Mouse (Mus musculus): ENCODE measurements at regions not wholly inside any gene's neighbourhood (a gene's known extent, or its start where the extent isn't known, plus 50 kb on each side); places are given as distances from the start of the nearest gene placed in this dataset.

DNA sequence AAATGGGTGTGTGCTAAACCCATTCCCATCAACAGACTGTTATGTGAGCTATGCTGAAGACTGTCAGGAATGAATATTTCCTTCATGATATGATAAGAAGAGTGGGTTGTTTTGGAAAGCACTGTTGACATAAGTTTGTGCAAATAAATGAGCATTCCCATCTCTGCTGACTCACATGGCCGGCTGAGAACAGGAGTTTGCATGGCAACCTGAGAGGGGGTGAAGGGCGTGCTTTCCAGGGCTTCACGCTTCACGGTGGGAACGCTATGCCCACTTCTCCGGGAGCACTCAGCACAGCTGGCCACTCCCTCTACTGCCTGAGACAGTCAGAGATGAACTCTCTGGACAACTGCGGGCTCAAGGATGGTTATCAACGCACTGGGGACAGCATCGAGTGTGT is 348.9 kb upstream of the Slc24a5 start:
- 0 out of 2 replicates have a peak, but pooled peaks cover 2% of the 10 kb centered on the region for H3K4me1 ChIP-seq (replicated peaks; ENCODE audit: control insufficient read depth, insufficient read depth)
- no peaks in the 10 kb centered on the region for H3K9me3 ChIP-seq (ENCODE audit: control insufficient read depth, low read length)
- no peak overlapping the region for H3K4me2 ChIP-seq (replicated peaks; ENCODE audit: low read depth)
- H3K9ac ChIP-seq (ENCODE audit: low read length), result no peak overlapping the region
- H3K27ac ChIP-seq (replicated peaks), result no peak overlapping the region
- H3K27me3 ChIP-seq (ENCODE audit: control insufficient read depth, insufficient read depth, low read length), result no peaks in the 10 kb centered on the region
- DNase-seq (ENCODE audit: low spot score) (no peak), ATAC-seq (ENCODE audit: low FRiP score, low TSS enrichment) (no peak; the same call in 1 of the 2 replicates)
- H3K4me3 ChIP-seq (ENCODE audit: low read depth, low read length), result no peak overlapping the region
- no peak for TF ChIP-seq CTCF (IDR thresholded peaks at IDR 0.05; ENCODE audit: low read depth)
- no peak for TF ChIP-seq EP300 (optimal IDR thresholded peaks at IDR 0.05)
- H3K36me3 ChIP-seq (ENCODE audit: control insufficient read depth, insufficient read depth, low read length), result no peaks in the 10 kb centered on the region
- 62% methylated on average over 9 of the region's 9 CpGs for WGBS

DNA sequence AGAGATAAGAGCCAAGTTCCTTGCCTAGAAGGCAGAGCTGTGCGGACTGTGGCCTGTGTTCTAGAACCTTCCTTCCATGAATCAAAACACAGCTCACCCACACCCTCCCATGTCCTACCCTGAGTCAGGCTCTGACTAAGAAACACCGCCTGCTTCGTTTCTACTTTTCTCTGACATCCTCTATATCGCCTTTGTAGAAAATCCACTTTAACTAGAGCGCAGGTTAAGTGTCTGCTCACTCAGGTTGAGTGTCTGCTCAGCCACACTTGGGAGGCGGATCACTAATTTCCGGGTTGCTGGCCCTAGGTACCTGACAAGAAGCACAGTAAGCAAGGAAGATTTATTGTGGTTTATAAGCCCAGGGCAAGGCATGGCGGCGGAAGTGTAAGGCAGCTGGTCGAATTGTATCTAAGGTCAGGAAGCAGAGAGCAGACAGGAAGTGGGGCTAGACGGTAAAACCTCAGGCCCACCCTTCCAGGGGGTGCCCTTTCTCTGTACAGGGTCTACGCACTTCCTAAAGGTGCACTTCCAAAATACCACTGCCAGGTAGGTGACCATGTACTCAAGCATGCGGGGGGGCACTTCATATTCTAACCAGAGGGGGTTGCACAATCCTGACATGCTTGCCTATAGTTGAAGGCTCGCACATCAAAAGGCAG is 348.0 kb upstream of the Slc24a5 start:
- Histone ChIP-seq H3K4me1 (replicated peaks; ENCODE audit: control insufficient read depth, insufficient read depth) (0 out of 2 replicates have a peak, but pooled peaks cover 2% of the 10 kb centered on the region), H3K4me2 (replicated peaks; ENCODE audit: low read depth) (no peak overlapping the region), H3K4me3 (ENCODE audit: low read depth, low read length) (no peak overlapping the region), H3K27me3 (ENCODE audit: control insufficient read depth, insufficient read depth, low read length) (no peaks in the 10 kb centered on the region), H3K9me3 (ENCODE audit: control insufficient read depth, low read length) (no peaks in the 10 kb centered on the region), H3K36me3 (ENCODE audit: control insufficient read depth, insufficient read depth, low read length) (no peaks in the 10 kb centered on the region), H3K9ac (ENCODE audit: low read length) (no peak overlapping the region), H3K27ac (replicated peaks) (no peak overlapping the region)
- no peak for DNase-seq (ENCODE audit: low spot score)
- ATAC-seq (ENCODE audit: low FRiP score, low TSS enrichment), result peak; percentile 61; the same call in 1 of the 2 replicates
- WGBS, result 45% methylated on average over 14 of the region's 14 CpGs
- TF ChIP-seq CTCF (IDR thresholded peaks at IDR 0.05; ENCODE audit: low read depth) (no peak), EP300 (optimal IDR thresholded peaks at IDR 0.05) (no peak)

DNA sequence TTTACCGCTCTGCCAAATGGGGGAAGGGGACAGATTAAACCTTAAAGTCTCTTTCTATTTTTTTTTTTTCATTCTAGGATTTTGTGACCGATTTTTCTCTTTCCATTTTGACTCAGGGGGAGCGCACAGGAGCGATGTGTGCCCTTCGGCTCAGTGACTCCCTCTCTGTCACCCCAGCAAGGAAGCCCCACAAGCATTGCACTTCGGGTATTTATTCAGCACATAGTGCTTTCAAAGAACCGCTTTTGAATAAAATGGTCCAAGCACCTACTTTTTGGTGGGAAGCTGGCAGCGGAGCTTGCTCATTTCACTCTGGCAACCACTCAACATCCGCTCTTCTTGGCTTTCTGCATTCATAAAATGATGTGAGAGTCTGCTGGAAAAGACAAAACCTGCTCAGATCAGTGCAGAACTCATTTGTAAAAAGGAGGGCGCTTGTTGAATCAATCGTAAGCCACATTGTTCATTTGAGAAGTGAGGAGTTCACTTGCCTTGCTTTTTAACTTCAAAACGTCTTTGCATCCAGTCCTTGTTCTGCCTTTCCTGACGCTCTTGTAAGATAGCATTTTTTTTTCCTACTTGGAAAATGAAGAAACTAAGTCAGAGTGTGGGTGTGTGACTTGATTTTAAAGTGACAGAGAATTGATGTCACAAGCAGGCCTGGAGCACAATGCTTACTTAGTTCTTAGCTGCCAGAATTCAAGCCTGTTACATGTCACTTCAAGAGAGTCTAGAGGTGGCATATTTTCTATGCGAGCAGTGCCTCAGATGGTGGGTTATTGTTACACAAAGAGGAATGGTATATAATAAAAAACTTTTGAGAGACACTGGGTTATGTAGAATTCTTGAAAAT is 347.1 kb upstream of the Slc24a5 start:
- H3K36me3 ChIP-seq (ENCODE audit: control insufficient read depth, insufficient read depth, low read length), result no peaks in the 10 kb centered on the region
- no peak for DNase-seq (ENCODE audit: low spot score)
- no peak overlapping the region for H3K9ac ChIP-seq (ENCODE audit: low read length)
- no peaks in the 10 kb centered on the region for H3K27me3 ChIP-seq (ENCODE audit: control insufficient read depth, insufficient read depth, low read length)
- 69% methylated on average over 14 of the region's 14 CpGs for WGBS
- ATAC-seq (ENCODE audit: low FRiP score, low TSS enrichment), result no peak
- H3K4me1 ChIP-seq (replicated peaks; ENCODE audit: control insufficient read depth, insufficient read depth), result 0 out of 2 replicates have a peak, but pooled peaks cover 2% of the 10 kb centered on the region
- no peak overlapping the region for H3K4me2 ChIP-seq (replicated peaks; ENCODE audit: low read depth)
- no peak overlapping the region for H3K27ac ChIP-seq (replicated peaks)
- no peaks in the 10 kb centered on the region for H3K9me3 ChIP-seq (ENCODE audit: control insufficient read depth, low read length)
- no peak for TF ChIP-seq EP300 (optimal IDR thresholded peaks at IDR 0.05)
- no peak for TF ChIP-seq CTCF (IDR thresholded peaks at IDR 0.05; ENCODE audit: low read depth)
- H3K4me3 ChIP-seq (ENCODE audit: low read depth, low read length), result no peak overlapping the region

DNA sequence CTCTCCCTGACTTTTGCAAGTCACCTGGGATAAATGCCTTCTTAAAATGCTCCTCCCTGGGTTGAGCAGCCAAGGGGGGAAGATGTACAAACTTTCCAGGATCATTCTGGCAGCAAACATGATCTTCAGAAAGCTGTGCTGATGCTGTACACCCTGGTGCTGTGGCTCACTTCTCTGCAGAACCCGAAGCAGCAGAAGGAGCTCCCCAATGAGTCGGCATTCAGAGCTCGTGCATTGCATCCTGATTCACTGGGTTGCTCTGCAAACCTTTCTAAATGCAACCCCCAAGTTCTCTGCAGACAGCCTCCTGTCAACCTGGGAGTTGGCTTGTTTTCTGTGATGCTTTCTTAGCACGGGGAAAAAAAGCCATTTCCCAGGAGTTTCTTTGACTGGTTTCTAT is 343.8 kb upstream of the Slc24a5 start:
- H3K4me3 ChIP-seq (ENCODE audit: low read depth, low read length), result no peak overlapping the region
- no peak for DNase-seq (ENCODE audit: low spot score)
- no peak overlapping the region for H3K27ac ChIP-seq (replicated peaks)
- 0 out of 2 replicates have a peak, but pooled peaks cover 2% of the 10 kb centered on the region for H3K4me1 ChIP-seq (replicated peaks; ENCODE audit: control insufficient read depth, insufficient read depth)
- no peak for ATAC-seq (ENCODE audit: low FRiP score, low TSS enrichment)
- no peaks in the 10 kb centered on the region for H3K36me3 ChIP-seq (ENCODE audit: control insufficient read depth, insufficient read depth, low read length)
- WGBS, result 57% methylated on average over 4 of the region's 4 CpGs
- TF ChIP-seq CTCF (IDR thresholded peaks at IDR 0.05; ENCODE audit: low read depth), result no peak
- no peak for TF ChIP-seq EP300 (optimal IDR thresholded peaks at IDR 0.05)
- no peaks in the 10 kb centered on the region for H3K27me3 ChIP-seq (ENCODE audit: control insufficient read depth, insufficient read depth, low read length)
- no peak overlapping the region for H3K9ac ChIP-seq (ENCODE audit: low read length)
- no peaks in the 10 kb centered on the region for H3K9me3 ChIP-seq (ENCODE audit: control insufficient read depth, low read length)
- H3K4me2 ChIP-seq (replicated peaks; ENCODE audit: low read depth), result no peak overlapping the region

DNA sequence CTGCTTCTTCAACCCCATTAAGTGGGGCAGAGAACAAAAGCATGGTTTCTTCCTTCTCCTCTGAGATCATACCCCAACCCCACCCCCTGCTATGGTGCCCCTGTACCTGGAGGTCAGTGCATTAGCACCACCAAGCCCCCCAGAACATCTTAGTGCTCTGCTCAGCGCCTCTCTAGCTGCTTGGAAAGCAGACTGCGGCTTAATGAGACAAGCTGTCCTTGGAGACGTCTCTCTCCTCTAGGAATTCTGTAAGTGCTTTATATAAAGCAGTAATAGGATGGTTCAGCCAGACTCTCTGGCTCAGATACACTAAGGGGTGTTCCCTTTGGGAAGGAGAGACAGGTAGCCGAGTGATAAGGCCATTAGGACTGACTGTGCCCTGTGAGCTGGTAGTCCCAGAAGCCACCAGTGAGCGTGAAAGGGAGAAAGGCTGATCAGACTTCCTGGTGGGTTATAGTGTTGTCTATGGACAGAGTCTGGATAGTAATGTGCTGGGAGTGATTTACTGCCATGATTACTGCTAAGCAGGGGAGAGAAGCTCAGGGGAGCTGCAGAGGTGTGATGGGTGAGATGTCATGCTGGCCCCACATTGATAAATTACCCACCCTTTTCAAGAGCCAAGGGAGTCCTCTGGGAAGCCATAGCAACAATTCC is 343.0 kb upstream of the Slc24a5 start:
- H3K4me3 ChIP-seq (ENCODE audit: low read depth, low read length), result no peak overlapping the region
- WGBS, result 55% methylated on average over 5 of the region's 5 CpGs
- no peak overlapping the region for H3K9ac ChIP-seq (ENCODE audit: low read length)
- H3K36me3 ChIP-seq (ENCODE audit: control insufficient read depth, insufficient read depth, low read length), result no peaks in the 10 kb centered on the region
- ATAC-seq (ENCODE audit: low FRiP score, low TSS enrichment) (no peak), DNase-seq (ENCODE audit: low spot score) (no peak)
- no peaks in the 10 kb centered on the region for H3K27me3 ChIP-seq (ENCODE audit: control insufficient read depth, insufficient read depth, low read length)
- no peak for TF ChIP-seq CTCF (IDR thresholded peaks at IDR 0.05; ENCODE audit: low read depth)
- TF ChIP-seq EP300 (optimal IDR thresholded peaks at IDR 0.05), result no peak
- H3K4me1 ChIP-seq (replicated peaks; ENCODE audit: control insufficient read depth, insufficient read depth), result 0 out of 2 replicates have a peak, but pooled peaks cover 2% of the 10 kb centered on the region
- no peaks in the 10 kb centered on the region for H3K9me3 ChIP-seq (ENCODE audit: control insufficient read depth, low read length)
- no peak overlapping the region for H3K27ac ChIP-seq (replicated peaks)
- no peak overlapping the region for H3K4me2 ChIP-seq (replicated peaks; ENCODE audit: low read depth)
